Mouse (Mus musculus): ENCODE measurements around the gene F11.

The F11 gene

DNA sequence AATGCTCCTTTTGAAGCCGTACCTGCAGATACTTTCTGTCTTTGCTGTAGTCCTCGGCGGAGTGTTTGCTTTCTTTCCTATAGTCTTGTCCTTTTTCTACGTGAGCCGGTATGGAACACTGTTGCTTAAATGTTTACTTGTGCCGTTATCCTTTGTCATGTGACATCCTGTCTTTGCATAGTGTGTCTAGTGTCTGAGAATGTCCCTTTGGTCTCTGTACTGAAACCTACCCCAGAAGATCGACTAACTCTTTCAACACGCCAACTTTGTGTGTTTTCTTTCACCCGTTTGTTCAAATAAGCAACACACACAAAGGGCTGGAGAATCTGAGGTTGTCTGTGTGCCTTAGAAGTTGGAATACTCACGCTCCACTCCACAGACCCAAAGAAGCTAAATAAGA lies at the start of gene F11:
F11 (minus strand) TSS at position 112 of the 400 bp plus-strand sequence.
- no peak for DNase-seq (ENCODE audit: low spot score)

DNA sequence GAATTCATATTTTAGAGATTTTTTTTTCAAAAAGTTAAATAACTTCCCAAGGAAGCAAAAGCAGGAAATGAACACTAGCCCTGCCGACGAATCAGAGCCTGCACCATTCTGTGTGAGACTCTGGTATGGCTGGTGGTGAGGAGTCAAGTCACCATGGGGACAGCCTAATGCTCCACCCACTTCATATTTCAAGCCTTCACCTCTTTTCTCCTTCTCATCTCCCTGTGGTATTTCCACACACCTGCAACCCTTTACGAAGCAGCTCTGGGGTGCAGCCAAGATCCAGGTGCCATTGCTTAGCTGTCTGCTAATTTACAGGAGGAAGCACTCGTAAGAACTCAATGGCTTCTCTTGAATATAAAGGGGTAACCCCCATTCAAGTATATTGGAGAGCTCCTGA lies 49.1 kb upstream of the F11 start:
- no peak for DNase-seq (ENCODE audit: low spot score)

DNA sequence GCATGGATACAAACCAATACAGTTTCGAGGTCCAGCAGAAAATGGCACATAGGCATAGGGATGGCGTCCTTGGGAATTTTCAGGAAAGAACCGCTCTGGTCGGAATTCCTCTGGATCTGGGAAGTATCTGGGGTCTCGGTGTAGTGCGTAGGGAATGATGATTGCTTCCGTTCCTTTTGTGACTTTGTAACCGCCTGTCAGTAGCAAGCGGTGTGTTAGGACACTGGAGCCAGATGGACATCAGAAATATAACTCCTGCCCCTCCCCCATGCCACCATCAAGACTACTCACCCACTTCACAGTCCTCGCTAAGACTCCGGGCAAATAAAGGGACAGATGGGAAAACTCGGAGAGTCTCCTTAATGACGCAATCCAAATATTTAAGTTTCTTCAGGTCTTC lies 46.5 kb upstream of the F11 start, which contains the start of gene Gm45753:
Gm45753 (minus strand) TSS at position 101 of the 400 bp plus-strand sequence.
- no peak for DNase-seq (ENCODE audit: low spot score)

DNA sequence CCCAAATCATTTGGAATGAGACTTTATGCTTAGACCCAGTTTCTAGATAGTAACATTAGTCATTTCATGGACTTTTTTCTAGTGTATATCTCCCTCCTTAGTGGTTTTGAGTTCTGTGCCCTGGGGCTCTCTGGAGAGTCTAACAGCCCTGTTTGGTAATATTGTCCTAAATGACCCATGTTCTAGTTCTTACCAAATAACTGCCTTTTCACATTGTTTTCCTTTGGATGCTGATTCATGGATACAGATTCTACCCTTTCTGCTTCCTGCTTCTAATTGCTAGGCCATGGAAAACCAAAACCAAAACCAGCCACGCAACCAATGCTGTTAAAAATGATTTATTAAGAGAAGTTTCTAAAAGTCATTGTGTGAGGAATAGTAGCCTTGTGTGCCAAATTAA lies 43.6 kb upstream of the F11 start:
- no peak for DNase-seq (ENCODE audit: low spot score)

DNA sequence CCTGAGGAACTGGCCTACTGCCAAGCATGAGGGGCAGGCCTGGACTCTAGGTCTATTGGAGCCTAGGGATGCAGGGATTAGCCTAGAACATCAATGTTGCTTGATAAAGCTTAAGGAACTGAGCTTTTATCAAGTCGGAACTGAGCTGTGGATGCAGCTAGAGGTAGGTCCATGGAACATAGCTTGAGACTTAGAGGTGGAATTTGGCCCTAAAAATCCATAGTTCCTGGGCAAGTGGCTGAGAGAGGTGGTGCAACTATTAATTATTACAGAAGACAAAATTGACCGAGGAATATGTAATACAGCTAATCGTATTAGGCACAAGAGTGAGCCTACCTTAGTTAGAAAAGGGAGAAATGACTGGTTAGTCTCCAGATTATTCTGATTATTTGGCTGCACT lies 42.5 kb upstream of the F11 start:
- DNase-seq (ENCODE audit: low spot score), result no peak

DNA sequence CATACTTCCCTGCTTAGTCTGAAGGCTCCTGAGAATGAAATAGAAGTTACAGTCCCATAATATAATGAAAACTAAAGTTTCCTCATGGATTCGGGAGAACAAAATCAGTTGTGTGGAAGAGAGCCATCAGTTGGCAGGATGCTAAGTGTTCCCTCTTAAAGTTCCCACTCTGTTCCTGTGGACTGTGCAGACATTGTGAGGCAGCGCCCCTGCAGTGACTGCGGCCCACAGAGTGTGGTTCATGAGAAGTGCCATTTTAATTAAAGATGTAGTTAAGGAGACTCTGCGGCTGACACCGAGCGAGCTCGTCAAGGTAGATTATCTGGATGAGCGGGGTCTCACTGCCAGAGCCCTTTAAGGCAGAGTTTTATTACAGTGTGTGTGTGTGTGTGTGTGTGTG lies 40.6 kb upstream of the F11 start:
- no peak for DNase-seq (ENCODE audit: low spot score)

DNA sequence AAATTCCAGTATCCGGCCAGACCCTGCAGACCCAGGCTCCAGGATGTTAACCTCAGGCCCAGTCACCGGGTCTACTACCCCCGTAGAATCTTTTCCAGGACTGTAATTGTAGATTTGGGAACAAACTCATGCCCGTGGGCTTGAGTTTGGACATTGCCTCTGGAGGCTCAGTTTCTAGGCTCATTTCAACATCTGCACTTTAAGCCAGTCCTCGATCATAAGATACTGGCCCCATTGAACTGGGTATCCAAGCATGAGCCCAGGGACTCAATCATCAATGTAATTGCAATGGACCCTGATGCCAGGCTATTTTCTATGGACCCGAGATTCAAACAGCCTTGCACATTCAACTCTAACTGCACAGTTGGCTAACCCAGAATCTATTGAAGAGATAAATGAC lies 33.4 kb upstream of the F11 start:
- no peak for DNase-seq (ENCODE audit: low spot score)

DNA sequence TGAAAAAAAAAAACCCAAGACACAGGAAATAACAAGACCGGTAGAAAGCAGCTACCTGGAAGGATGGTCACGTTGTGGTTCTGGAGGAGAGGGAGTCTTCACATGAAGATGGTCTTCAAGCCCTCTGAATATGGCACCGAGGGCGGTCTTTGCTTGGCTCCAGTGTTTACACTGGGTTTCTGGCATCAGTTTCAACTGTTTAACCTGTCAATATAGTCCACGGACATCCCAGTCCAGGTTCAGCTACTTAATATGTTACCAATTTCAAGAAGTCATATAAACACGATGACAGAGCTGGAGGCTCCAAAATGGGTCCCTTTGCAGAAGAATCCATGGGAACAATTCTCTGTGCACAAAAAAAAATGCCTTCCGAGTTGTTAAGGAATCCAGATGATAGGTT lies 32.9 kb upstream of the F11 start, which contains the start of gene Klkb1:
Klkb1 (minus strand) TSS at position 173 of the 400 bp plus-strand sequence.
- no peak for DNase-seq (ENCODE audit: low spot score)

DNA sequence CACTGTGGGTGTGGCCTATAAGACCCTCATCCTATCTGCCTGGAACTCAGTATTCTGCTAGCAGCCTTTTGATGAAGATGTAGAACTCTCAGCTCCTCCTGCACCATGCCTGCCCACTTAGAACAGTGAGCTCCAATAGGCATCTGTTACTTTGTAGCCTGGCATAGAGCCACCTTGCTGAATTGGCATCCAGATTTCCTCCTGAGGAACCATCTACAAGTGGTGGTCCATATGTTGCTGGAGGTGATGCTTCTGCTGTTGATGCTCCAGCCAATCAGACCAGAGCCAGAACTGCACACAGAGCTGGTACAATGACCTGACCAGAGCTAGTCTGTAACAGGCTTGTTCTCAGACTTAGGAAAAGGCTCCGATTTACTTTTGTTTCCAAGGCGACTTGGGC lies 30.0 kb upstream of the F11 start:
- DNase-seq (ENCODE audit: low spot score), result no peak

DNA sequence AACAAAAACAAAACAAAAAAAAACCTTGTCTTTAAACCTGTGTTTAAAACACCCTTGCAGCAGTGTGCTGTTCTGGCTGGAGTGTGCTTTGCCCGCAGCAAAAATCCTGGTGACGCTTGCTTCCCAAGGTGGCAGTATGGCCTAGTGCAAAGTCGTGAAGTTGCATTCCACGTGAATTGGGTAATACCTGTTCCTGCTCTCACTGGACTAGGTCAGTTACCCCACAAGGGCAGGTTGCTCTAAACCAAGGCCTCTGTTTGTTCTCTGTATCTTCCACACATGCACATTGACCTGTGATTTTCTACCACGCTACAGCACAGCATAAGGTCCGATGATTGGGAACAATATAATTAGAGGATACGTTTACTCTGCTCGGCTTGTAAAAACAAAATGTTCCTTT lies 19.8 kb upstream of the F11 start:
- DNase-seq (ENCODE audit: low spot score), result no peak

DNA sequence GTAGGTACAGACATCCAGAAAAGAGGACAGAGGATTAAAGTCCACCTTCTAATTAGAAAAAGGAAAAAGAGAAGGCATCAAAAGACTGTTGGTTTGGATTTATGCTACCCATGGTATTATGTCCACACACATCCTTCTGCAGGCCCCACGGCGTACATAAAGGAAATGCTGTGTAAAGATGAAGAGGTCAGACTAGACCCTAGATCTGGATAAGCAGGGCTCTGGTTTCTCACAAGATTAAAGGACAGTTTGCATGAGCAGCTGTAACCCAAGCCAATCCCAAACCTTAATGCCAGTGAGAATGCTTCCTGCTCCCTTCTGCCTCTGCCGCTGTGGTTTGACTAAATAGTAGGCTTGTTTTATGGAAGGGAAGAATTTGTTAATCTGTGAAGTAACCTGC lies 15.6 kb upstream of the F11 start:
- no peak for DNase-seq (ENCODE audit: low spot score)

DNA sequence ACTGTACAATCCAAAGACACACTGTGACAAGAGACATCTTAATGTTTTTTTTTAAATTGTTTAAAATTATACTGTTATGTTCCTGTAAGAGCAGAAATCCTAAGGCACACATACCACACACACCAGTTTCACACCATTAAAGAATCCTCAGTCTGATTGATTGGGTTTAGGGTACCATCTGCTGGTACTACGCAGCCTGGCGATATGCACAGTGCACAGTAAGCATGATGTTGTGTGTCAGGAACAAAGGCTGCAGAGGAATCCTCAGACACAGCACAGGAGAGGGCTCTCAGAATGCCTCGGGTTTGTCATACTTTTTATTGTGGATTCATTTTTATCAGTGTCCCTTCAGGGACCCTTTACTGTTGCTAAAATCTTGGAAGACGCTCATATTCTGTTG lies 12.5 kb upstream of the F11 start:
- DNase-seq (ENCODE audit: low spot score), result no peak

DNA sequence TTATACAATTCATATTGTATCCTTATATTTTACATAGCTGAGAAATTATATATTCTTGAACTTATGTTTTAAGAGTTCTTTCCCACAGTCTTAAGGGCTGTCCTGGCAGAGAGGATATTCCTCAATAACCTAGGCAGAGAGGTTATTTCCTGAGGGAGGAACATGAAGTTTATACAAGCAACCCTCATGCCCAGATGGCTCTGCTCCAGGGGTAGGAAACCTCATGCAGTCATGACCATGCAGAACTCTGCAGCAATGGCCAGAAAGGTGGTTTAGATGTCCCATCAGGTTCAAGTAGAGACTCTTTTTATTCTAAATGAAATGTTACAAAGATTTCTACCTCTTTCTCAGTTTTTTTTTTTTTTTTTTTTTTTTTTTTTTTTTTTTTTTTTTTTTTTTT lies 7.2 kb upstream of the F11 start:
- no peak for DNase-seq (ENCODE audit: low spot score)

DNA sequence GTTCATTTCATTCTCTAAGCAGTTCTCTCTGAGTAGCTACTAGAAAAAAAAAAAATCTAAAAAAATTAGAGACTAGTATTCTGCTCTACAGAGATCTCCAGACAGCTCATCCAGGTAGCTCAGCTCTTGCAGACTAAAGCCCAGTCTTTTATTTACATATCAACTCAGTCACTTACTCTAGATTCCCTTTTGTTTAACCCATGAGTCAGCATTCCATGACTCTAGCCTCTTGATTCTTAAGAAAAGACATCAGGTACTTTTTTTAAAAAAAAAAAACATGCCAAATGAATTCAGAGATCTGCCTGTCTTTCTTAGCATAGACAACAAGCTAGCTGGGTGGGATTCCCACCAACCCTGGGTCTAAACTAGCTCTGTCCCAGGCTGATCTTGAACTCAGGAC lies 6.7 kb upstream of the F11 start:
- no peak for DNase-seq (ENCODE audit: low spot score)

DNA sequence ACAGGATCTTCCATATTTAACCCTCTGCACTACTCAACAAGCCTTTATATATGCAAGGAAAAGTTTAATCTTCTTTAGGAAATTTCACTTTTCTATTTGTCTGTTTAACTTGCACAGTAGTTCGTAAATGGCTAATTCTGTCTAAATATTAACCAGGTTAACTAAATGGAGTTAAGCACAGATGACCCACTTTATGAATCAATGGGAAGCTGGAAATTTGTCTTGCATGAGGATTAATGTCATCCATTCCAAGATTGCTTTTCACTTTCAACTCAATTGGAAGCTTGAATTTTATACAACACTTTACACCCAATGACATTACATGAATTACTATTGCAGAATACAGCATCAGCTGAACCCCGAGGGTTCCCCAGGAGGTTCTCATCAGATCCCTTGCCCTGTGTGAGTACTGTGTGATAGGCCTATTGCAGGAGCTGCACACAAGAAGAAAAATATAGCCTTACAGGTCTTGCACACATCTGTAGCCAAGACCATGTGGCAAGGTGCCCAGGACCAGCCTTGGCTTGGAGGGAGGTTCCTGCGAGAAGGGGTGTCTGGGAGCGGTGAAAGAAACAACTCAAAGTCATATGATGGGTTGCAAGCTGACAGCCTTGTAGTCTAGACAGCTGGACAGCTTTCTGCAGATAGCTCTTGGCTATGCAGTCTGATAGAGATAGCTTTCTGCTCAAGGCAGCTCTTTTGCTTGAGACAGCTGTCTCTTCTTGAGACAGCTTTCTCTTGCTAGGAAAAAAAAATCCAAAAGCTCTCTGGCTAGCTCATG lies 6.0 kb upstream of the F11 start:
- peak; percentile 15 for DNase-seq (ENCODE audit: low spot score)

DNA sequence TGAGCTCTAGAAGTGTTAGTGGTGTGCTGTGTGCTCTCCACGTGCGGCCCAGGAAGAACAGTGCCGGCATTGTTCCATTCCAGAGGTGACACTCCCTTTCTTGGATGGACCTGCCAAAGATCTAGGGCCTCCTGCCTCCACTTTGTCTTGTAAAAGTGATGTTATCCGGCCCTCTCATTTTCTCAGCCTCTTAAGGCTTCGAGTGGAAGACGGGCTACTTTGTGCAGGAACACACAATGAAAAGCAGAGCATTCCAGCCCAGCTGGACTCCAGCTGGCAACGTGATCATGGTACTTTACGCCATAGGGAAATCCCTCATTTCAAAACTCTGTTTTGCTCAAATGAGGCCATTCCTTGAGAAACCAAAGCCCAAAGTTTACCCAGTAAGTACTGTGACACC lies 5.2 kb upstream of the F11 start:
- no peak for DNase-seq (ENCODE audit: low spot score)

DNA sequence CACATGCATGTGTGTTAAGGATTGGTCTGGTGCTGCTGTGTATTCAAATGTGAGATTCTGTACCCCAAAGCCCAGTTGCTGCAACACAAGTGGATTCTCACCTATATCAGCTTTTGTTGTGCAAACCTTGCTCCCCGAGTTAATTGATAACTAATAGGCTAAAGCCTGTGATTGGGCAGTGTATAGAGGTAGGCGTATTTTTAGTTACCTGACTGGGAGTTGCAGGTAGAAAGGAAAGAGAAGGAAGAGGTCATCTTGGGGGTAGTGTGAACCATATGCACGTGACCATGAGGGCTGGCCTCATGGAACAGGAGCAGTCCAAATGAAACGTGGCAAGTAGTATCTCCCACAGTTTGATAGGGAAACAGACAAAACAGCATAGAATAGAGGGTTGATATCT lies 3.1 kb upstream of the F11 start:
- no peak for DNase-seq (ENCODE audit: low spot score)

DNA sequence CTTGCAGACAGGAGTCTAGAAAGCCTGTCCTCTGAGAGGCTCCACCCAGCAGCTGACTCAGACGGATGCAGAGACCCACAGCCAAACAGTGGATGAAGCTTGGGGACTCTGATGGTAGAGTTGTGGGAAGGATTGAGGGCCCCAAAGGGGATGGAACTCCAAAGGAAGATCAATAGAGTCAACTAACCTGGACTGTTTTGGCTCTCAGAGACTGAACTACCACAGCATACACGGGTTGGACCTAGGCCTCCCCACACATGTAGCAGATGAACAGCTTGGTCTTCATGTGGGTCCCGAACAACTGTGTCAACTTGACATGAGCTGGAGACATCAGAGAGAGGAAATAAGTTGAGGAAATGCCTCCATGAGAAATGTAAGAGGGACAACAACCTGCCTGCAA lies 1.0 kb upstream of the F11 start:
- DNase-seq (ENCODE audit: low spot score), result no peak

DNA sequence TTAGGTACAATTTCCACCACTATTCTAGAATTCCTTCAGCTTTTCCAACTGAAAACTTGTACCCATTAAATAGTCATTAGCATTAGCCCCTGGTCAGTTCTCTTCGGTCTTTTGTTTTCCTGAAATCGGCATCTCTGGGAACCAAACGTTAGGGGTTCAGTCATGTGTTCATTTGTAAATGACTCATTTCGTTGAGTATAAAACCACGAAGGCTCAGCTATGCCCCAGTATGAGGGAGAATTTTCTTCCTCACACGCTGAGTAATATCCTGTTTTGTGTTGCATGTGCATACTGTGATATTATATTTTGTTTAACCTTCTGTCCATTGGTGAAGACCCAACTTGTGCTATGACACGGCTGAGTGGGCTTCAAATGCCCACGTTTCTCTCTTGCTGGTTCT lies 3.4 kb downstream of the F11 start:
- no peak for DNase-seq (ENCODE audit: low spot score)

DNA sequence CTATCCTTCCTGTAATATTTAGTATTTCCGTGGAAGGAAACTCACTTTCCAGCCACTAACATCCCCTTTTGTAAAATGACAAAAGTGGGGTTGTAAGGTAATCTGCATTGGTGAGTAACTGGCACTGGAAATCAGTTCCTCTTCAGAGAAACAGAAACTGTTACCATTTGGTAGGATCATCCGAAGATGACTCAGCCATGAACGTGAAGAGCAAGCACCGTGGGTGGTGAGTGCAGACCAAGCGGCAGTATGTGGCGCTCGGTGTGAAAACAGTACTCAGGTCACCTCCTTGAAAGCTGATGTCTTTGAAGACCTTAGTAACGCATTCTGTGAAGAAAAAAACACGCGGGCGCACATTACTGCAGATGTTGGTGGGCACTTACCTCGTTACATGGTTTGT lies 6.8 kb downstream of the F11 start:
- DNase-seq (ENCODE audit: low spot score), result no peak

DNA sequence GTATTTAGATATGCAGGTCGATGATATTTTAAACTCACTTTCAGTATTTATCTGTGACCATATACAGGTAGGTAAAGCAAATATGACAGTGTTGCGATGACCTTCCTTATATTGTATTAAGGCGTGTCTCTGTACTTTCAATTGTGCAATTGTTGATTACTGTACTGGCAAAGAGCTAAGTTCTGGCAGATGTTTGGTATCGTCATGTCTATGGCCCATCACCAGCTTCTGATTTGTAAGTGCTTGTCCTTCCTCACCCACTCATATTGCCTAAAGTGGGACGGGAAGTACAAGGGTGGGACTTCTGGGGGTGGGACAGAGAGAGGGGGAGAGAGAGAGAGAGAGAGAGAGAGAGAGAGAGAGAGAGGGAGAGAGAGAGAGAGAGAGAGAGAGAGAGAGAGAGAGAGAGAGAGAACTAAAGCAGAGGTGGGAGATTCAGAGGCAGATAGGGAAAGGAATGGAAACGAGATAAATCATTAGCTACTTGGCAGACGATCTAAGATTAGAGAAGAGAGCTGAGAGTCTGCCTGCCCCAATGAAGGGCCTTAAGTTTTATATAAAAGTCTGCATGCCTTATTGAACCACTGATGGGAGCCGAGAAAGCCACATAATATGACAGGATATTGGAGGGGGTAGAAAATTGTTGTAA lies 7.5 kb downstream of the F11 start:
- DNase-seq (ENCODE audit: low spot score), result no peak

DNA sequence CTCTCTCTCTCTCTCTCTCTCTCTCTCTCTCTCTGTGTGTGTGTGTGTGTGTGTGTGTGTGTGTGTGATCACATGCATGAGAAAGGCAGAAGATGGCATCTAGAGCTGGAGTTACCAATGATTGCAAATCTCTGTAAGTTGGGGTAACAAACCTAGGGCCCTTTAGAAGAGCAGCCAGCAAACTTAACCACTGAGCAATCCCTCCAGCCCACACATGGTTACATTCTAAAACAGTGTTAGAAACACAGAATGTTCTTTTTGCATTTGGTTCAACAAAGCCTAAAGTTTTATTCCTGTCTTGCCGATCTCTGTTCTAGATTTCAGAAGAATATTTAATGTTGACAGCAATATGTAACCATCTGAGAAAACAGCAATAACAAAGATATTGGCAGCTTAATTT lies 8.2 kb downstream of the F11 start:
- DNase-seq (ENCODE audit: low spot score), result no peak

DNA sequence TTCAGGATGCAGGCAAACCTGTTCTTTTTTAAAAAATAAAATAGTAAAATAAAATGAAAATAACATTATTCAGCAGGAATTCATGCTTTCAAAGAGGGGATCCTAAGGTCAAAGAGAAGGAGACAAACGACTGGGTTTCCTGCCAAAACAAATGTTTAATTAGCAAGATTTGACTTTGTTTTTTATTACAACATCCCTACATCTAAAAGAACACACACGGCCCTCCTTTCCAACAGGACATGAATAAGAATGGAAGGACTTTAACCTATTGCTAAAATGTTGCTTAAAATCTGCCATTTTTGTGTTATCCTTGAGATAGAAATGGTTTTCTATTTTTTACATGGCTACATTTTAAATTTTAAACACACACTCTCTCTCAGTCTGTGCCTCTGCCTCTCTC lies 8.7 kb downstream of the F11 start:
- DNase-seq (ENCODE audit: low spot score), result no peak

DNA sequence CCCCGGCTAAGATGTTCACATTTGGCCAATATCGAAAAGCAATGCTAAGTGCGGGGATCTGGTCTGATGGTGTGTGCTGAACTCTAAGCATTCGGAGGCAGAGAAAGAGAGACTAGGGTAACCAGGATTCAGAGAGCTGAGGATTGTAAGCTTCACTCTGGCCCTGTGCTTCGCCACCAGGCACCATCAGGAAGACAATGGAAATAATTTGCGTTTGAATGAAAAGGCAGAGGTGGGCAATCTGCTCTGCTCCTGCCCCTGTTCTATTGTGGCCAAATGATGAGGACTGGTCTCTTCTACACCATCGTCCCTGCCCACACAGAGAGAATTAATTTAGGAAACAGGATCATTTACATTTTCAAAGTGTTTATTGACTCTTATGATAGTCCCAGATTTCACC lies 15.5 kb downstream of the F11 start:
- DNase-seq (ENCODE audit: low spot score), result no peak

Measured in ovary, postnatal 14 days (tissue).